Mouse (Mus musculus): ENCODE data around the gene Cacna1a. TPM values are rescaled to one million over a fixed set of nuclear protein-coding genes. Genes with fewer than 3 reads are reported as not detected.

Cacna1a gene
- total RNA-seq, 1 experiment = 27.4 TPM

DNA sequence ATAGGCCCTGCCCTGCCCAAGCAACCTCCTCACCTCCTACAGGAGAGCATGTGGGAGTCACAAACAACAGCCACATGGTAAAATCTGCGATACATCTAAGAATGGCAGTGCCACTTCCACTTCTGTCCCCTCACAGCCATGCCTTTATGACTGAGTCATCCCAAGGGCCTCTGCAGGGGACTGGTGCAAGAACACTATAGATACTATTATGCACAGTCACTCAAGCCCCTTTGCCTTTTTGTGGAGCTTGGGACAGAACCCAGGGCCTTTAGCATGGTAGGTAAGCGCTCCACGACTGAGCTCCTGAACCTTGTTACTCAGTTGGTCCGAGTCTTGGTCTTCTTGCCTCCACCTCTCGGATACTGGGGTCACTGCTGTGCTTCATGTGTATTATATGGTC is 289.1 kb downstream of the Cacna1a start:
- in situ Hi-C loops (cut with MboI; ENCODE audit: low sequenced_read_pairs in 2 of 2, unreplicated experiment in 2 of 2) = no loop called here
- Histone ChIP-seq H3K36me3 (ENCODE audit: control insufficient read depth, insufficient read depth, low read length, poor library complexity, severe bottlenecking) (peaks cover 37% of the 10 kb centered on the region), H3K4me1 (ENCODE audit: control insufficient read depth in 2 of 2, insufficient read depth in 2 of 2, low read length in 2 of 2, poor library complexity in 1 of 2) (peaks cover 5 to 18% of the 10 kb centered on the region in 2 experiments), H3K4me3 (ENCODE audit: insufficient read depth in 1 of 2, low read depth in 1 of 2, low read length in 2 of 2, poor library complexity in 1 of 2, severe bottlenecking in 1 of 2) (no peak overlapping the region), H3K9ac (ENCODE audit: insufficient read depth, low read depth, low read length, poor library complexity, severe bottlenecking) (no peak overlapping the region), H3K9me3 (ENCODE audit: control insufficient read depth, insufficient read depth, low read depth, low read length) (no peaks in the 10 kb centered on the region), H3K27ac (ENCODE audit: insufficient read depth, low read depth, low read length, poor library complexity, severe bottlenecking) (no peak overlapping the region)
- TF ChIP-seq ZC3H11A (IDR thresholded peaks at IDR 0.05; ENCODE audit: borderline replicate concordance, low read depth, low read length) (no peak), HCFC1 (IDR thresholded peaks at IDR 0.05; ENCODE audit: borderline replicate concordance, insufficient read depth, low read length) (no peak), ZNF384 (IDR thresholded peaks at IDR 0.05; ENCODE audit: low read depth, low read length) (no peak), CHD2 (IDR thresholded peaks at IDR 0.05; ENCODE audit: low read depth, low read length) (no peak), MAFK (IDR thresholded peaks at IDR 0.05; ENCODE audit: insufficient read depth, low read depth, low read length) (no peak)
- DNase-seq (ENCODE audit: low read depth, low spot score) = no peak

DNA sequence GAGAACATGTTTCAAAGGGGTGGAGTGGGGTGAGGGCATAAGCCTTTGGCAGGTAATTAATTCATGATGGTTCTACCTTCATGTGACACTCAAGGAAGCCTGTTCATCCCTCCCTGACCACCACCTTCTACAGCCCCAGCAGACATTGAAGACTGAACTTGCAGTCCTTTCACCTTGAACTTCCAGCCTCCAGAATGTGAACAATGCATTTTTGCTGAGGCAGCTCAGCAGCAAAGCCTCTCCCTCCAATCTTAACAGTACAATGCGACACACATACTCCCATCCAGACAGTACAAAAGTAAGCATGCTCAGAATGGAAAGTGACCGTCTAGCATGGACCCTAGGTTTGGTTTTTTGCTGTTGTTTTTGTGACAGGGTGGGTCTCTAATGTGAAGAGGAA is 293.2 kb downstream of the Cacna1a start:
- TF ChIP-seq ZNF384 (IDR thresholded peaks at IDR 0.05; ENCODE audit: low read depth, low read length) = no peak
- no peak for TF ChIP-seq ZC3H11A (IDR thresholded peaks at IDR 0.05; ENCODE audit: borderline replicate concordance, low read depth, low read length)
- no peak for TF ChIP-seq CHD2 (IDR thresholded peaks at IDR 0.05; ENCODE audit: low read depth, low read length)
- TF ChIP-seq MAFK (IDR thresholded peaks at IDR 0.05; ENCODE audit: insufficient read depth, low read depth, low read length) = no peak
- no peak for TF ChIP-seq HCFC1 (IDR thresholded peaks at IDR 0.05; ENCODE audit: borderline replicate concordance, insufficient read depth, low read length)
- no peak for DNase-seq (ENCODE audit: low read depth, low spot score)
- in situ Hi-C loops (cut with MboI; ENCODE audit: low sequenced_read_pairs in 2 of 2, unreplicated experiment in 2 of 2) = no loop called here
- Histone ChIP-seq H3K9me3 (ENCODE audit: control insufficient read depth, insufficient read depth, low read depth, low read length) (no peaks in the 10 kb centered on the region), H3K9ac (ENCODE audit: insufficient read depth, low read depth, low read length, poor library complexity, severe bottlenecking) (no peak overlapping the region), H3K27ac (ENCODE audit: insufficient read depth, low read depth, low read length, poor library complexity, severe bottlenecking) (no peak overlapping the region; the same call in 1 of the 2 replicates), H3K4me1 (ENCODE audit: control insufficient read depth in 2 of 2, insufficient read depth in 2 of 2, low read length in 2 of 2, poor library complexity in 1 of 2) (peaks cover 15 to 23% of the 10 kb centered on the region in 2 experiments), H3K36me3 (ENCODE audit: control insufficient read depth, insufficient read depth, low read length, poor library complexity, severe bottlenecking) (peaks cover 16% of the 10 kb centered on the region), H3K4me3 (ENCODE audit: insufficient read depth in 1 of 2, low read depth in 1 of 2, low read length in 2 of 2, poor library complexity in 1 of 2, severe bottlenecking in 1 of 2) (no peak overlapping the region)

DNA sequence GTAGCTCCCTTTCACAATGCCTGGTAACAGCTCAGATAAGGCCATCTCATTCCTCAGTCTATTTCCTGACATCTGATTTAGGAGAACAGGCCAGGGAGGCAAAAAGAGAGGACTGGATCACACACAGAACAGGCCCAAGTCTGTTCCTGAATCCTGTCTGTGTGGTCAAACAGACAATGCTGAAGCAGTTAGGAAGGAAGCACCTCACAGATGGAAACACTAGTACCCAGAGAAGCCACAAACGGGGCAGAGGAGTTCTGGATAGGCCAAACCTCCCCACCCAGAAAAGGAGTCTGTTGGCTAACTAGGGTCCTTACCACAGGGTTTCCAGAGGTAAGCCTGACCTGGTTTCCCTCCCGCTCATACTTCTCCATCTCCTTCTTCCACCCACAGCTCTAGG is 294.0 kb downstream of the Cacna1a start:
- Histone ChIP-seq H3K9ac (ENCODE audit: insufficient read depth, low read depth, low read length, poor library complexity, severe bottlenecking) (no peak overlapping the region; the same call in 1 of the 2 replicates), H3K36me3 (ENCODE audit: control insufficient read depth, insufficient read depth, low read length, poor library complexity, severe bottlenecking) (peaks cover 10% of the 10 kb centered on the region; the same call in 1 of the 2 replicates), H3K4me1 (ENCODE audit: control insufficient read depth in 2 of 2, insufficient read depth in 2 of 2, low read length in 2 of 2, poor library complexity in 1 of 2) (peaks cover 15 to 23% of the 10 kb centered on the region in 2 experiments), H3K4me3 (ENCODE audit: insufficient read depth in 1 of 2, low read depth in 1 of 2, low read length in 2 of 2, poor library complexity in 1 of 2, severe bottlenecking in 1 of 2) (no peak overlapping the region), H3K27ac (ENCODE audit: insufficient read depth, low read depth, low read length, poor library complexity, severe bottlenecking) (no peak overlapping the region; the same call in 1 of the 2 replicates), H3K9me3 (ENCODE audit: control insufficient read depth, insufficient read depth, low read depth, low read length) (no peaks in the 10 kb centered on the region)
- no peak for TF ChIP-seq ZNF384 (IDR thresholded peaks at IDR 0.05; ENCODE audit: low read depth, low read length)
- no peak for TF ChIP-seq ZC3H11A (IDR thresholded peaks at IDR 0.05; ENCODE audit: borderline replicate concordance, low read depth, low read length)
- TF ChIP-seq CHD2 (IDR thresholded peaks at IDR 0.05; ENCODE audit: low read depth, low read length) = no peak
- TF ChIP-seq HCFC1 (IDR thresholded peaks at IDR 0.05; ENCODE audit: borderline replicate concordance, insufficient read depth, low read length) = no peak
- no peak for TF ChIP-seq MAFK (IDR thresholded peaks at IDR 0.05; ENCODE audit: insufficient read depth, low read depth, low read length)
- in situ Hi-C loops (cut with MboI; ENCODE audit: low sequenced_read_pairs in 2 of 2, unreplicated experiment in 2 of 2) = no loop called here
- no peak for DNase-seq (ENCODE audit: low read depth, low spot score)

DNA sequence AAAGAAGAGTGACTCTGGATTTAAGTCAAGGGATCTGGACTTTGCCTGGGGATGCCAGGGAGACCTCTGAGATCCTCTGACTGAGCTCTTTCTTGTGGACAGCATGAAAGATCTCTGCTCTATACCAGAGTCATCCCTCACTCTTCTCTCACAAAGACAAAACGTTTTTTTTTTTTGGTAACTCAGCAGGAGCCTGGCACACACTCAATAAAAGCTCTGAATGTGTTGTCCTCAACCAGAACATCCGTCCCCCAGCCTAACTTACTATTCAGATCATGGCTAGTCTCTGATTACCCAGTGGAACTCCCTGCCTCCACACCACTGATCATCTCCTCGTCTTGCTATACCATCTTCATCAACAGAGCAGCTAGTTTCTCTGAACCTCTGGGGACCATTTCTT is 296.3 kb downstream of the Cacna1a start:
- Histone ChIP-seq H3K36me3 (ENCODE audit: control insufficient read depth, insufficient read depth, low read length, poor library complexity, severe bottlenecking) (peaks cover 10% of the 10 kb centered on the region; the same call in 1 of the 2 replicates), H3K4me1 (ENCODE audit: control insufficient read depth in 2 of 2, insufficient read depth in 2 of 2, low read length in 2 of 2, poor library complexity in 1 of 2) (peaks cover 18 to 19% of the 10 kb centered on the region in 2 experiments), H3K9ac (ENCODE audit: insufficient read depth, low read depth, low read length, poor library complexity, severe bottlenecking) (no peak overlapping the region), H3K27ac (ENCODE audit: insufficient read depth, low read depth, low read length, poor library complexity, severe bottlenecking) (no peak overlapping the region), H3K9me3 (ENCODE audit: control insufficient read depth, insufficient read depth, low read depth, low read length) (no peaks in the 10 kb centered on the region), H3K4me3 (ENCODE audit: insufficient read depth in 1 of 2, low read depth in 1 of 2, low read length in 2 of 2, poor library complexity in 1 of 2, severe bottlenecking in 1 of 2) (no peak overlapping the region)
- in situ Hi-C loops (cut with MboI; ENCODE audit: low sequenced_read_pairs in 2 of 2, unreplicated experiment in 2 of 2) = no loop called here
- no peak for TF ChIP-seq CHD2 (IDR thresholded peaks at IDR 0.05; ENCODE audit: low read depth, low read length)
- no peak for TF ChIP-seq MAFK (IDR thresholded peaks at IDR 0.05; ENCODE audit: insufficient read depth, low read depth, low read length)
- no peak for TF ChIP-seq ZNF384 (IDR thresholded peaks at IDR 0.05; ENCODE audit: low read depth, low read length)
- no peak for TF ChIP-seq HCFC1 (IDR thresholded peaks at IDR 0.05; ENCODE audit: borderline replicate concordance, insufficient read depth, low read length)
- no peak for DNase-seq (ENCODE audit: low read depth, low spot score)

Measured in ES-E14 (cell line).